Mouse (Mus musculus): ENCODE data around the gene Scgb2b20. TPM values are rescaled to one million over a fixed set of nuclear protein-coding genes. Genes with fewer than 3 reads are reported as not detected.

Gene Scgb2b20
- polyA plus RNA-seq (2014; fragmentation: Illumina TruSeq; extraction: RNeasy Lipid Tissue Mini Kit (QIAGEN cat#74804); ENCODE audit: low replicate concordance): not detected

DNA sequence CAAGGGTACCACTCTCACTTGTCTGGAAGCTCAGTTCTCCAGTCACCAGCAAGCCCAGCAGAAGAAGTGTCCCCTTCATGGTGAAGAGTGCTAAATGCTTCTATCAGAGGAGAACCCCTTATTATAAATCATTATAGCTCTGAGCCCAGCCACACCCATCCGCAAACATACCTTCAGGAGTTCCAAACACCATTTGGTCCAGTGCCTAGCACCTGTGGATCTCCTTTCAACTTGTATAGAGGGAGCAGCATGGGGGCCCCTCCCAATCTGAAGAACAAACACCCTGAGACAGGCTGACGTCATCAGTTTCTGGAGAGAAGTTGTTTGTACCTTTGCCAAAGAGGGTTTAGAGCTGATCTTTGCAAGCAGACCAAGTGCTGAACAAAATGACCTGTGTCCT is at the start of gene Scgb2b20:
Gene Scgb2b20, minus strand, starts transcription at position 101 of the 400 bp plus-strand sequence.

DNA sequence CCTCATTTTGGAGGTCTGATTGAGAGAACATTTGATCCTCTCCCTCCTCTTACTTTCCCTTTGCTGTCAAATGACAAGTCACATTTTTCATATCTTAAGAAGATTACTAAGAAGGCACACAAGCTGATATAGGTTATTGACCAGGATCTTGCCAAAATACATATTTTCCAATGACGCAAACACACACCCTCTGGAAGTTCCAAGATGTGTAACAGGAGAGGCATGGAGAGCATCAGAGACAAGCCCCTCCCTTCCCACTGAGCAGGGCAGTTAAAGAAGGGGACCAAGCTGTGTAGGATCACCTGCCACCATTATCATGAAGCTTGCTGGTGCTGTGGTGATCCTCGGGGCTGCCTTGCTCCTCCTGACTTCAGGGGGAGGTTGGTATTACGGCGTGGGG is 6.8 kb upstream of the Scgb2b20 start, which contains the start of gene Scgb1b20:
Gene Scgb1b20, plus strand, starts transcription at position 301 of the 400 bp plus-strand sequence.

Other genes with a start within 250 kb of the Scgb2b20 start
- gene Scgb2b18, start 192.5 kb downstream of the Scgb2b20 start, polyA plus RNA-seq (2014; fragmentation: Illumina TruSeq; extraction: RNeasy Lipid Tissue Mini Kit (QIAGEN cat#74804); ENCODE audit: low replicate concordance): not detected
- gene Scgb1b18, start 180.8 kb downstream of the Scgb2b20 start, polyA plus RNA-seq (2014; fragmentation: Illumina TruSeq; extraction: RNeasy Lipid Tissue Mini Kit (QIAGEN cat#74804); ENCODE audit: low replicate concordance): not detected
- not detected for gene Scgb2b19, start 86.0 kb downstream of the Scgb2b20 start, polyA plus RNA-seq (2014; fragmentation: Illumina TruSeq; extraction: RNeasy Lipid Tissue Mini Kit (QIAGEN cat#74804); ENCODE audit: low replicate concordance)
- gene Scgb1b19, start 79.0 kb downstream of the Scgb2b20 start, polyA plus RNA-seq (2014; fragmentation: Illumina TruSeq; extraction: RNeasy Lipid Tissue Mini Kit (QIAGEN cat#74804); ENCODE audit: low replicate concordance): not detected
- not detected for gene Scgb1b20, start 6.9 kb upstream of the Scgb2b20 start, polyA plus RNA-seq (2014; fragmentation: Illumina TruSeq; extraction: RNeasy Lipid Tissue Mini Kit (QIAGEN cat#74804); ENCODE audit: low replicate concordance)
- not detected for gene Scgb2b21, start 154.1 kb upstream of the Scgb2b20 start, polyA plus RNA-seq (2014; fragmentation: Illumina TruSeq; extraction: RNeasy Lipid Tissue Mini Kit (QIAGEN cat#74804); ENCODE audit: low replicate concordance)